Mouse (Mus musculus): ENCODE measurements around the gene Gm13697.
"Not testable (repeated sequence)": the region's sequence is repeated elsewhere in the genome, so short reads cannot be mapped to it uniquely, and the experiment has no call there.

DNA sequence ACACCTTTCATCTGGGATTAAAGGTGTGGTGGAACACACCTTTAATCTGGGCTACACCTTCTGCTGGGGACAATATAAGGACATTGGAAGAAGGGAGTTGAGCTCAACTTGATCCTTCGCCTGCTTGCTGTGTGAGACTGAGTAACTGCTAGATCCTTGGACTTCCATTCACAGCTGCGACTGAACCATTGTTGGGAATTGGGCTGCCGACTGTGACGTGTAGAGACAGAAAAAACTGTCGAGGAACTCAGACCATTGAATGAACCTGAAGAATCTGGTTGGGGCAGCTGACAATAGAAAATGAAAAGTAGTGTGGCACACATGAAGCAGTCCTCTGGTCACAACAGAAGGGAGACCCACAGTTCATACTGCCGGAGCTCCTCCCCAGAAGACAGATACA is 11.7 kb upstream of the Gm13697 start, which contains the start of gene Gm13696:
- not testable (repeated sequence) for TF ChIP-seq CTCF (conservative IDR thresholded peaks at IDR 0.05; ENCODE audit: low read length); NANOG (IDR thresholded peaks at IDR 0.05; ENCODE audit: borderline replicate concordance, low read length); POU5F1 (IDR thresholded peaks at IDR 0.05; ENCODE audit: borderline replicate concordance, low read length)
